Mouse (Mus musculus) liver, postnatal 0 days (tissue): Measurements from ENCODE around the gene Cyb561a3. TPM values are rescaled to one million over a fixed set of nuclear protein-coding genes. Genes with fewer than 3 reads are reported as not detected.
"Not testable (repeated sequence)": the region's sequence is repeated elsewhere in the genome, so short reads cannot be mapped to it uniquely, and the experiment has no call there.

Experiments
- ATAC-seq: fragments of 200-750 bp; cut with Nextera tagmentation; 2 replicates; pipeline ENCODE4 v1.8.0; 2017; ENCODE audit warnings: mild to moderate bottlenecking, moderate library complexity
- DNase-seq: peaks from one replicate; pipeline ENCODE4 v3.0.0-alpha.2; 2016
- H3K27ac ChIP-seq: fragments of 300-500 bp; sonication (generic); 2 replicates; pipeline ENCODE4 v1.5.1; 2014; ENCODE audit warnings: antibody characterized with exemption, moderate library complexity, mild to moderate bottlenecking, low read depth
- H3K27me3 ChIP-seq: fragments of 300-500 bp; sonication (generic); 2 replicates; pipeline ENCODE4 v1.6.1; 2014; ENCODE audit warnings: low read length, control low read depth, mixed read lengths; ENCODE audit not compliant: insufficient read depth
- H3K36me3 ChIP-seq: fragments of 300-500 bp; sonication (generic); replicated peaks from 2 replicates; pipeline ENCODE4 v1.6.1; 2014; ENCODE audit warnings: mild to moderate bottlenecking, control low read depth, low read length, moderate library complexity, mixed read lengths; ENCODE audit not compliant: insufficient read depth
- H3K4me1 ChIP-seq: fragments of 300-500 bp; sonication (generic); 2 replicates; pipeline ENCODE4 v1.6.1; 2014; ENCODE audit warnings: antibody characterized with exemption, mild to moderate bottlenecking, control low read depth; ENCODE audit not compliant: insufficient read depth
- H3K4me2 ChIP-seq: fragments of 300-500 bp; sonication (generic); 2 replicates; pipeline ENCODE4 v1.6.1; 2014; ENCODE audit warnings: low read depth, mild to moderate bottlenecking, low read length, moderate library complexity, mixed read lengths
- H3K4me3 ChIP-seq: fragments of 300-500 bp; sonication (generic); 2 replicates; pipeline ENCODE4 v1.5.1; 2014; ENCODE audit warnings: low read depth, low read length
- H3K9ac ChIP-seq: fragments of 300-500 bp; sonication (generic); replicated peaks from 2 replicates; pipeline ENCODE4 v1.6.1; 2014; ENCODE audit warnings: mild to moderate bottlenecking, moderate library complexity
- H3K9me3 ChIP-seq: fragments of 300-500 bp; sonication (generic); 2 replicates; pipeline ENCODE4 v1.6.1; 2016; ENCODE audit warnings: mild to moderate bottlenecking, control low read depth, low read length, mixed read lengths
- CTCF ChIP-seq: sonication (generic); IDR thresholded peaks from 2 replicates; pipeline ENCODE4 v1.5.1; 2016; ENCODE audit warnings: antibody characterized with exemption, low read depth
- EP300 ChIP-seq: IDR thresholded peaks from 2 replicates; pipeline ENCODE4 v1.6.1; 2016; ENCODE audit warnings: antibody characterized with exemption, low read depth, mild to moderate bottlenecking
- whole genome bisulfite sequencing: fragments of 180-500 bp; shearing (Covaris S2); extraction: QIAGEN DNeasy Blood & Tissue Kit; methylation state at CpG from one replicate; pipeline ENCODE4 v1.1.7; 2014; ENCODE audit not compliant: insufficient replicate concordance; 5-methylcytosine and 5-hydroxymethylcytosine counted together
- polyA plus RNA-seq: library from polyadenylated mRNA; unstranded; fragments of >200 nt; fragmentation: Nextera tagmentation; extraction: Ambion mirVana; gene quantifications from 2 replicates; pipeline ENCODE4 v1.2.1, GENCODE M21; 2015

The Cyb561a3 gene
- polyA plus RNA-seq, 1 experiment from 2014 or later, result 18.5 TPM

GRCm38 (mm10) chr19:10557837-10558375 is 19.1 kb upstream of the Cyb561a3 start:
- ATAC-seq, result not testable (repeated sequence)

GRCm38 (mm10) chr19:10560108-10560507 is 16.9 kb upstream of the Cyb561a3 start:
- Histone ChIP-seq H3K4me2 (no peak overlapping the region), H3K36me3 (no peaks in the 10 kb centered on the region), H3K9ac (no peak overlapping the region), H3K9me3 (no peaks in the 10 kb centered on the region), H3K27ac (no peak overlapping the region), H3K27me3 (no peaks in the 10 kb centered on the region), H3K4me1 (peaks cover 13% of the 10 kb centered on the region), H3K4me3 (no peak overlapping the region)
- TF ChIP-seq EP300, result no peak
- TF ChIP-seq CTCF, result peak; percentile 66
- no peak for DNase-seq
- no peak for ATAC-seq
- WGBS, result 56% methylated on average over 5 of the region's 5 CpGs

More at GRCm38 (mm10) chr19:10557837-10558375, 19.1 kb upstream of the Cyb561a3 start:
- not testable (repeated sequence) for H3K27ac ChIP-seq, H3K9ac ChIP-seq, H3K36me3 ChIP-seq, DNase-seq, H3K4me3 ChIP-seq, H3K9me3 ChIP-seq, H3K4me2 ChIP-seq, H3K27me3 ChIP-seq
- H3K4me1 ChIP-seq, result peaks cover 13% of the 10 kb centered on the region
- peak; percentile 34 for TF ChIP-seq CTCF
- WGBS, result 70% methylated on average over 4 of the region's 4 CpGs

GRCm38 (mm10) chr19:10561558-10562314 is 15.2 kb upstream of the Cyb561a3 start:
- no peak overlapping the region for H3K4me3 ChIP-seq
- no peaks in the 10 kb centered on the region for H3K9me3 ChIP-seq
- H3K9ac ChIP-seq, result no peak overlapping the region
- H3K4me1 ChIP-seq, result peaks cover 10% of the 10 kb centered on the region
- ATAC-seq (peak; percentile 56), DNase-seq (no peak)
- 55% methylated on average over 6 of the region's 6 CpGs for WGBS
- no peaks in the 10 kb centered on the region for H3K36me3 ChIP-seq
- TF ChIP-seq EP300 (no peak), CTCF (no peak)
- no peaks in the 10 kb centered on the region for H3K27me3 ChIP-seq
- H3K27ac ChIP-seq, result peak overlapping the region; percentile 74
- no peak overlapping the region for H3K4me2 ChIP-seq

- Histone ChIP-seq H3K9me3 (no peaks in the 10 kb centered on the region), H3K9ac (no peak overlapping the region), H3K4me3 (no peak overlapping the region), H3K4me2 (no peak overlapping the region), H3K27ac (peak overlapping the region; percentile 74; the same call in 1 of the 2 replicates), H3K4me1 (peaks cover 6% of the 10 kb centered on the region; the same call in 1 of the 2 replicates), H3K27me3 (no peaks in the 10 kb centered on the region), H3K36me3 (no peaks in the 10 kb centered on the region)
- no peak for ATAC-seq
- TF ChIP-seq EP300, result no peak
- no peak for TF ChIP-seq CTCF
- WGBS, result 62% methylated on average over 5 of the region's 5 CpGs
- DNase-seq, result no peak
Observed at GRCm38 (mm10) chr19:10562351-10562750, 14.6 kb upstream of the Cyb561a3 start.

GRCm38 (mm10) chr19:10564278-10564677 is 12.7 kb upstream of the Cyb561a3 start:
- H3K4me2 ChIP-seq, result no peak overlapping the region
- H3K27me3 ChIP-seq, result no peaks in the 10 kb centered on the region
- no peak overlapping the region for H3K9ac ChIP-seq
- H3K4me1 ChIP-seq, result peaks cover 6% of the 10 kb centered on the region; the same call in 1 of the 2 replicates
- DNase-seq, result no peak
- TF ChIP-seq CTCF, result no peak
- TF ChIP-seq EP300, result no peak
- H3K27ac ChIP-seq, result no peak overlapping the region
- no peaks in the 10 kb centered on the region for H3K36me3 ChIP-seq
- no peak overlapping the region for H3K4me3 ChIP-seq
- no peak for ATAC-seq
- H3K9me3 ChIP-seq, result no peaks in the 10 kb centered on the region
- 67% methylated on average over 6 of the region's 6 CpGs for WGBS

- H3K4me1 ChIP-seq, result peaks cover 6% of the 10 kb centered on the region; the same call in 1 of the 2 replicates
- DNase-seq, result no peak
- TF ChIP-seq EP300 (no peak), CTCF (no peak)
- peak; percentile 68 for ATAC-seq
- no peak overlapping the region for H3K9ac ChIP-seq
- WGBS, result 36% methylated on average over 4 of the region's 4 CpGs
- no peaks in the 10 kb centered on the region for H3K27me3 ChIP-seq
- H3K4me3 ChIP-seq, result no peak overlapping the region
- H3K36me3 ChIP-seq, result peaks cover 1% of the 10 kb centered on the region
- peak overlapping the region; percentile 1; the same call in 1 of the 2 replicates for H3K27ac ChIP-seq
- H3K4me2 ChIP-seq, result 0 out of 2 replicates have a peak overlapping the region, but pooled peaks have one; percentile 7
- H3K9me3 ChIP-seq, result no peaks in the 10 kb centered on the region
Observed at GRCm38 (mm10) chr19:10565217-10565616, 11.8 kb upstream of the Cyb561a3 start.
